Mouse (Mus musculus): Measurements from ENCODE around the gene Gm498. TPM values are rescaled to one million over a fixed set of nuclear protein-coding genes. Genes with fewer than 3 reads are reported as not detected.

Gene Gm498
- polyA plus RNA-seq, 1 experiment from 2014 or later = not detected

- in situ Hi-C loops (cut with MboI; ENCODE audit: low pct_unique_long_range_greater_than_20kb) = loop anchor here (10.0 kb wide), 3 partner anchors 142 to 582 kb away; no protein-coding TSS in a partner anchor
- POLR2A ChIA-PET = no interaction called here
- H3K27me3 ChIP-seq = no peaks in the 10 kb centered on the region
- ATAC-seq = no peak
- CTCF ChIA-PET = interaction anchor here (0.9 kb wide), 1 partner anchor 12 kb away, joined by 4 read pairs; no protein-coding TSS in a partner anchor
- no peak for TF ChIP-seq CTCF (IDR thresholded peaks at IDR 0.05)
- DNase-seq (ENCODE audit: low read depth, low spot score) = no peak
Measured at GRCm38 (mm10) chr7:143832611-143833010, 34.0 kb upstream of the Gm498 start.

GRCm38 (mm10) chr7:143833581-143834190 is 33.0 kb upstream of the Gm498 start:
- no peaks in the 10 kb centered on the region for H3K27me3 ChIP-seq
- no peak for TF ChIP-seq CTCF (IDR thresholded peaks at IDR 0.05)
- in situ Hi-C loops (cut with MboI; ENCODE audit: low pct_unique_long_range_greater_than_20kb) = loop anchor here (10.0 kb wide), 3 partner anchors 141 to 581 kb away; no protein-coding TSS in a partner anchor
- ATAC-seq (no peak), DNase-seq (ENCODE audit: low read depth, low spot score) (no peak)
- CTCF ChIA-PET = no interaction called here
- POLR2A ChIA-PET = no interaction called here

GRCm38 (mm10) chr7:143834316-143834715 is 32.3 kb upstream of the Gm498 start:
- in situ Hi-C loops (cut with MboI; ENCODE audit: low pct_unique_long_range_greater_than_20kb) = loop anchor here (10.0 kb wide), 3 partner anchors 140 to 580 kb away; no protein-coding TSS in a partner anchor
- DNase-seq (ENCODE audit: low read depth, low spot score) = no peak
- no peak for TF ChIP-seq CTCF (IDR thresholded peaks at IDR 0.05)
- H3K27me3 ChIP-seq = no peaks in the 10 kb centered on the region
- POLR2A ChIA-PET = no interaction called here
- CTCF ChIA-PET = no interaction called here
- ATAC-seq = no peak

GRCm38 (mm10) chr7:143834972-143835371 is 31.7 kb upstream of the Gm498 start:
- ATAC-seq = no peak
- in situ Hi-C loops (cut with MboI; ENCODE audit: low pct_unique_long_range_greater_than_20kb) = loop anchor here (10.0 kb wide), 3 partner anchors 140 to 580 kb away; no protein-coding TSS in a partner anchor
- ChIA-PET CTCF (no interaction called here), POLR2A (no interaction called here)
- no peaks in the 10 kb centered on the region for H3K27me3 ChIP-seq
- no peak for TF ChIP-seq CTCF (IDR thresholded peaks at IDR 0.05)
- DNase-seq (ENCODE audit: low read depth, low spot score) = no peak

GRCm38 (mm10) chr7:143837705-143838358 is 28.8 kb upstream of the Gm498 start:
- ATAC-seq = no peak
- ChIA-PET CTCF (no interaction called here), POLR2A (interaction anchor here (0.7 kb wide), 1 partner anchor 89 kb away, joined by 3 read pairs; no protein-coding TSS in a partner anchor)
- no peak for TF ChIP-seq CTCF (IDR thresholded peaks at IDR 0.05)
- no peak for DNase-seq (ENCODE audit: low read depth, low spot score)
- no peaks in the 10 kb centered on the region for H3K27me3 ChIP-seq
- in situ Hi-C loops (cut with MboI; ENCODE audit: low pct_unique_long_range_greater_than_20kb) = loop anchor here (10.0 kb wide), 3 partner anchors 137 to 577 kb away; no protein-coding TSS in a partner anchor

- in situ Hi-C loops (cut with MboI; ENCODE audit: low pct_unique_long_range_greater_than_20kb) = no loop called here
Measured at GRCm38 (mm10) chr7:143840121-143840520, 26.5 kb upstream of the Gm498 start.

GRCm38 (mm10) chr7:143841301-143841700 is 25.3 kb upstream of the Gm498 start:
- ATAC-seq = no peak
- CTCF ChIA-PET = interaction anchor here (1.2 kb wide), 1 partner anchor 33 kb away, joined by 4 read pairs; no protein-coding TSS in a partner anchor
- POLR2A ChIA-PET = no interaction called here

More at GRCm38 (mm10) chr7:143840121-143840520, 26.5 kb upstream of the Gm498 start:
- ATAC-seq (no peak), DNase-seq (ENCODE audit: low read depth, low spot score) (no peak)
- ChIA-PET CTCF (interaction anchor here (0.7 kb wide), 1 partner anchor 10 kb away, joined by 3 read pairs; no protein-coding TSS in a partner anchor), POLR2A (no interaction called here)
- H3K27me3 ChIP-seq = no peaks in the 10 kb centered on the region
- no peak for TF ChIP-seq CTCF (IDR thresholded peaks at IDR 0.05)

GRCm38 (mm10) chr7:143848127-143848767 is 18.4 kb upstream of the Gm498 start:
- in situ Hi-C loops (cut with MboI; ENCODE audit: low pct_unique_long_range_greater_than_20kb) = no loop called here
- ChIA-PET CTCF (interaction anchor here (0.9 kb wide), 1 partner anchor 58 kb away, joined by 3 read pairs; no protein-coding TSS in a partner anchor), POLR2A (no interaction called here)
- H3K27me3 ChIP-seq = no peaks in the 10 kb centered on the region
- DNase-seq (ENCODE audit: low read depth, low spot score) (no peak), ATAC-seq (no peak)
- TF ChIP-seq CTCF (IDR thresholded peaks at IDR 0.05) = no peak

More at GRCm38 (mm10) chr7:143841301-143841700, 25.3 kb upstream of the Gm498 start:
- no peaks in the 10 kb centered on the region for H3K27me3 ChIP-seq
- DNase-seq (ENCODE audit: low read depth, low spot score) = no peak
- in situ Hi-C loops (cut with MboI; ENCODE audit: low pct_unique_long_range_greater_than_20kb) = no loop called here
- no peak for TF ChIP-seq CTCF (IDR thresholded peaks at IDR 0.05)

- no peak for ATAC-seq
- CTCF ChIA-PET = interaction anchor here (0.9 kb wide), 1 partner anchor 57 kb away, joined by 3 read pairs; no protein-coding TSS in a partner anchor
- POLR2A ChIA-PET = no interaction called here
- H3K27me3 ChIP-seq = no peaks in the 10 kb centered on the region
- TF ChIP-seq CTCF (IDR thresholded peaks at IDR 0.05) = no peak
- no peak for DNase-seq (ENCODE audit: low read depth, low spot score)
- in situ Hi-C loops (cut with MboI; ENCODE audit: low pct_unique_long_range_greater_than_20kb) = no loop called here
Measured at GRCm38 (mm10) chr7:143848768-143849482, 17.7 kb upstream of the Gm498 start.

GRCm38 (mm10) chr7:143868874-143869273 is 2.2 kb downstream of the Gm498 start:
- ATAC-seq (no peak), DNase-seq (ENCODE audit: low read depth, low spot score) (no peak)
- no peaks in the 10 kb centered on the region for H3K27me3 ChIP-seq
- no peak for TF ChIP-seq CTCF (IDR thresholded peaks at IDR 0.05)
- ChIA-PET POLR2A (no interaction called here), CTCF (no interaction called here)
- in situ Hi-C loops (cut with MboI; ENCODE audit: low pct_unique_long_range_greater_than_20kb) = no loop called here
